Mouse (Mus musculus): Measurements from ENCODE around the gene Rbpjl.

DNA sequence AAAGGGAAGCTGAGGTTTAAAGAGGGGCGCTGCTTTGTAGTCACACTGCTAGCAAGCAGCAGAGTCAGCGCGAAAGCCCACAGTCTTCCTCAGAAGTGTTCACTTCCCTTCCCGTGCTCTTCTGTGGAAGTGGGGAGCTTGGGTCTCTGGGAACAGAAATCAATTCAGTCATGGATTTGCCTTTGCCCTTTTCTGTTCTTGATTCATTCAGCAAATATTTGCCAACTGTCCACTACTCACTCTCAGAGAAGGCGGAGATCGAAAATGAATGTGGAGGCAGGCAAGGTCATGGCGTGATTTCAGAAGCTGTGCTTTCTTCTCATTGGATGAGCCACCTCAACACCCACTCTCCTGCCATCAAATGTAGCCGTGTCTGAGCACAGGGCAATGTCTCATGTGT is 55.6 kb downstream of the Rbpjl start:
- TF ChIP-seq CTCF (IDR thresholded peaks at IDR 0.05; ENCODE audit: extremely low read depth, insufficient read length, insufficient replicate concordance, low read depth, low read length) (no peak), POLR2A (IDR thresholded peaks at IDR 0.05; ENCODE audit: low read depth, low read length) (no peak)
